Mouse (Mus musculus) embryo, embryonic 9.5 days (tissue): Measurements from ENCODE around the gene Hist1h3h.
A peak's percentile ranks its signal among the peaks of the same experiment; 100 is the strongest.

ENCODE experiments used
- DNase-seq: peaks from one replicate; pipeline ENCODE4 v3.0.0-alpha.2; 2017; ENCODE audit errors: extremely low spot score

Hist1h3h gene

DNA sequence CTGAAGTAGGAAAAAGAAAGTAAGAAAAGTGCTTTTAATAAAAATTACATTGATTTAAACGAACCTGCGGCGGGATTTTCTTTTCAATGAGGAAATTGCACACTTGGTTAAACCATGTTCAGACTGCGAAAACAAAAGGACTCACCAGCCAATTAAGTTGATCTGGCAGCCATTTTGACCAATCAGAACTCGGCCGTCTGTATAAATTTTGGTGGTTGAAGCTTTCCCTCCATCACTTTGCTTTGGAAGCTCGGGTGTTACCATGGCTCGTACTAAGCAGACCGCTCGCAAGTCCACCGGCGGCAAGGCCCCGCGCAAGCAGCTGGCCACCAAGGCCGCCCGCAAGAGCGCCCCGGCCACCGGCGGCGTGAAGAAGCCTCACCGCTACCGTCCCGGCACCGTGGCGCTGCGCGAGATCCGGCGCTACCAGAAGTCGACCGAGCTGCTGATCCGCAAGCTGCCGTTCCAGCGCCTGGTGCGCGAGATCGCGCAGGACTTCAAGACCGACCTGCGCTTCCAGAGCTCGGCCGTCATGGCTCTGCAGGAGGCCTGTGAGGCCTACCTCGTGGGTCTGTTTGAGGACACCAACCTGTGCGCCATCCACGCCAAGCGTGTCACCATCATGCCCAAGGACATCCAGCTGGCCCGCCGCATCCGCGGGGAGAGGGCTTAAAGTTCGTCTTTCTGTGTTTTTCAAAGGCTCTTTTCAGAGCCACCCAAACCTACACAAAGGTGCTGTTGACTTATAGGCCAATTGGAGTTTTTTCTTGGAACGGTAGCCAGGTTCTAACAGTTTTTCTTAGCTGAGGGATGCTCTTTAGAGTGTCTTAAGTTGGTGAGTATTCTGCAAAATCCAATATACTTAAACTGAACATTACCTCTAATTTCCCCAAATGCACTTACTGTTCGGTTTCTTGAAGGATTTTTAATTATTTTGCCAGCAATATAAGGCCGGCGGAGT, at the start of gene Hist1h3h:
Gene Hist1h3h, plus strand, starts transcription at position 263 of the 961 bp plus-strand sequence.
- DNase-seq = peak; percentile 95

DNA sequence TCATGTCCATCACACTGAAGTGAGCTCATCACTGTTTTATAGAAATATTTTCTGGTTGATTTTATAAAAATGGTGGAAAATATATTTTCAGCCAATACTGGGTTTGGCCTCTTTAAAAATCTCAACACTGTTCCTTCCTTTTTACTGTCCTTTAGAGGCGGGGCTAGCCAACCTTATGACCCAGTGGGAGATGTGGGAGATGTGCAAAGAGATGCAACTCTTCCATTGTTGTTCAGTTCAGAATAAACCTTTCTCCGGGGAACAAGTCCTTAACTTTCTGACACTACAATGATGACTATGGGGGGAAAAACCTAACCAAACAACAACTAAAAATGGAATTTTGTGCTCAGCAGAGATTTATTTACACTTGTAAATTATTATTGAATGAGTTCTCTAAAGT, 40.2 kb upstream of the Hist1h3h start, which contains the start of gene Olfr1360:
Gene Olfr1360, minus strand, starts transcription at position 101 of the 400 bp plus-strand sequence.
- no peak for DNase-seq

DNA sequence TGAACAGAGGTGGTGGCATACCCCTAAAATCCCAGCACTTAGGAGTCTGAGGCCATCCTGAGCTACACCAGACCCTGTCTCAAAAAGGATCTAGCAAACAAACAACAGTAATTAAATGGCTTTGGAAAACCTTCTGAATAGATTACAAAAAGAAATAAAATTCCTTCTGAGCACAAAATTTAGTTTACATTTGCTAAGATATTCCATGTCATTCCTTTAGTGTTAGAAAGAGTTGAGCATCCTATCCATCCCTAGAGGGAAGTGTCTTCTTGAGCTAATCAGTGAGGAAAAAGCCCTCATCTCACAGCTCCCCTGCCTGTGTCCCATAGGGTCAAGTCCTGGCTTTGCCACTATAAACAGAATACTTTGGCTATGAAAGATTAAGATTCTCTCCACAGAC, 19.6 kb upstream of the Hist1h3h start, which contains the start of gene Olfr1359:
Gene Olfr1359, plus strand, starts transcription at position 301 of the 400 bp plus-strand sequence.
- no peak for DNase-seq

DNA sequence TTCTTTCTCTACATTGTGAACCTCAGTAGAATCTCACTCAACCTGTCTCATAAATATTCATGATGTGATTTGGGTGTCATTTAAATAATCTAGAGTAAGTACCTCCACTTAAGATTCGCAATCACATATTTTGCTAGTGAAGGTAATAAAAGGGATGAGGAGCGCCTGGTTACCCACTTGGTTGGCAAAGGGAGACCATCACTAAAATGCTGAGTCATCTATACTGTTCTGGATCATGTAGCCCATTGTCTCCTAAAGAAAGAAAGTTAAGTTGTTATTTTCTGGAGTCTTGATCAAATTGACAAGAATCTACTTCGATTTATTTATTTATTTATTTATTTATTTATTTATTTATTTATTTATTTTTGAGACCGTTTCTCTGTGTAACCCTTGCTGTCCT, 10.8 kb upstream of the Hist1h3h start:
- DNase-seq = no peak

DNA sequence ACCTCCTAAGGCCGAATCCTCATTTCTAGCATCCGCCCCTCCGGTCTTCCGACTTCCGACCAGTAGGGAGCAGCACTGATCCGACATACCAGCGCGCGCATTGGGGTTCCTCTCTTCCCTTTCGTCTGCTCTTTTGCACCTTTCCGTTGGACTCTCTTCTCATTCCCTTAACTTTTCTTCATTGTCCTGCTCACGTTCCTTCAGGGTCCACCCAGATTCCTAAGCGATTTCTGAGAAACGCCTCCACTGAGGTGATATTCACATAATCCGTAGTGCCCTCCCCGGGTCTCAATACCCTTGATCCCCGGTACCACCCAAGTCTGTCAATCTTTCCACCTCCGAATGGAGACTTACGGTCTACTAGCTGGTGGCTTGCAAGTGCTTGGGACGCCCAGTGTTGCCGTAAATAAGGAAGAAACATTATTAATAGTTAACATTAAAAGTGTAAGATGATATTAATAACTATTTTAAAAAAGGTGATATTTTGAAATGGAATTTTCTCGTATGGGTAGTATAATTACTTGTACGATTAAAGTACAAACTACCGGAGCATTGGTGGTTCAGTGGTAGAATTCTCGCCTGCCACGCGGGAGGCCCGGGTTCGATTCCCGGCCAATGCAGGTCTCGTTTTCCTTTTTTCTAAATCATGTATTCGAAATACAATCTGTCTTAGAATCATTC, 7.3 kb upstream of the Hist1h3h start:
- DNase-seq = peak; percentile 91

DNA sequence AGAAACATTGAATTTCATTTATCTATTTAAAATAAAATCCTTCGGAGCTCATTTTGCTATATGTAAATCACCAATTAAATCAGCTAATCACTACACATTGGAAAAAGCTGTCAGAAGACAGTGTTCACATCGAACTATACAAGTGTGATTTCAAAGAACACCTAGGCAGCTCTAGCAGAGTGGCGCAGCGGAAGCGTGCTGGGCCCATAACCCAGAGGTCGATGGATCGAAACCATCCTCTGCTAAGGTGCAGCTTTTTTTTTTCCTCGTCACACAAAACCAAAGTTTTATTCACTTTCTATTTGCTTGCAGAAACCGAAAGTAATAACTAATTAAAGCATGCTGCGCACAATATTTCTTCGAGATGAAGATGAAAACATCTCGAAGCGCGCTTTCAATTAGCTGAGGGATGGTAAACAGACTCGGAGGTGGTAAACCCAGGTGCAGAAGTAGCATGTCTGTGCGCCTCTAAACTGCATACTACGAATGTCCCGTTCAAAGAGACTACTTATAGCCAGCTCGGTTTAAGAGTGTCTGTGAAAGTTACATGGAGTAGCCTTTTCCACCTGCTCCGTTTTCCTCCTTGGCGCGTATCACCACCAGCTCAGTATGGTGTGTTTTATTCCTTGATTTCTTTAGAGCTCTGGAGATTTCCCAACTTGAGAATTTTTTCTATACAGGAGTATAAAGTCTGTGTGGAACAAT, 6.5 kb upstream of the Hist1h3h start:
- DNase-seq = peak; percentile 83

DNA sequence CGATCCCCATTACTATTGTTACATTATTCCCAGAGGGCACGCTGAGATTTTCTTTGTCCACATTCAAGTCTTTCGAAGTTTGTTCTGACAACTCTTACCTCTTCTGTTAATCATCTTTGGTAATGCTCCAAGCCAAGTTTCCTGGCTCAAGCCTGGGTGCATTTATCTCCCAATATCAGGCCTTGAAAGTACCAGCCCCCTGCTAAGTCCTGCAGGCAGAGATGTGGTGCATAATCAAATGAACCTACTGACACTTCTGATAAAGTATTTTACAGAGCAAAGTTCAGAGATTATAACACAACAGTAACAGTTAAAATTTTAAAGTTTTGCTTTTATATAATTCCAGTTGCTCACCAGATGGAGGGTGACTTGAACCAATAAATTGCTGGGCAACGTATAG, 5.8 kb upstream of the Hist1h3h start:
- DNase-seq = no peak

DNA sequence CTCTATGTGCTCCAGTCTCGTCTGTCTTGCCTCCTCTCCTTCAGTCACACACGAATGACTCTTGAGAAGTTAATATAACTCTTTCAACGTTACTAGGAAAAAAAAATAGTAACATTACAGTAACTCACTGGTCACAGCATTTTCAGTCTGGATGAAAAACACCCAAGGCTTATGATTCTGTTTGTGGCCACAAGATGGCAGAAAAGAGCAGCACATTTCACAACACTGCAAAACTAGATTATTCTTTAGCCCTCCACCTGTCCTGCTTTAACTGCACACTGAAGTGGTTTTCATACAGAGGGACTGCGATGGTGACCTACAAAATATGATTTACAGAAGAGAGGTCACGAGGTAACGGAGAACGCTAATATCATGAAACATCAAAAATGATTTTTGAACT, 2.7 kb upstream of the Hist1h3h start:
- DNase-seq = no peak

DNA sequence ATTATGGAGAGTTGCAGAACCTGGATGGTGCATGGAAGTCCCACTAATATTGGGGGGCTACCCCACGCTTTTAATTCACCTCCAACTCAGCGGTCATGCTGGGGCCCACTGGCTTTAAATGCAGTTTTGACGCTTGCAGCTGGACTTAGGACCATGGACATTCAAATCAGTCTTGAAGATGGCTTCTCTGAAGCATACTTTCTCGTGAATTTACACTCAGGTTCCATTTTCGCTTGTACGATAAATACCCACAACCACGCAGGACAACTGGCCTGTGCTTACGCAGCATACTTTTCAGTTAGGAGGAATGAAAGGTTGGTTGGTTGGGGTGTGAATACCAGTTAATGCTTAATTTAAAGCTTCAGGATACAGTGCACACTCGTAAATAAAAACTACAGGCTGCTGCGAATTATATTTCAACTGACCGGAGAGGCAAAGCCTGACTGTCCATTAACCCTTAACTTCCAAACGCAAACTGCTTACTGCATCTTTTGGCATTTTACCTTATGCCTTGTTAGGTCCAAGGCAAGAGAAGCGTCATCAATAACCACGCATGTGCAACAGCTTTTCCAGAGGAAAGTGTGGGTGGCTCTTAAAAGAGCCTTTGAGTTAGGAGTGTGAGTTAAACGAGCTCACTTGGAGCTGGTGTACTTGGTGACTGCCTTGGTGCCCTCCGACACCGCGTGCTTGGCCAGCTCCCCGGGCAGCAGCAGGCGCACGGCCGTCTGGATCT, 2.2 kb upstream of the Hist1h3h start:
- peak; percentile 70 for DNase-seq

DNA sequence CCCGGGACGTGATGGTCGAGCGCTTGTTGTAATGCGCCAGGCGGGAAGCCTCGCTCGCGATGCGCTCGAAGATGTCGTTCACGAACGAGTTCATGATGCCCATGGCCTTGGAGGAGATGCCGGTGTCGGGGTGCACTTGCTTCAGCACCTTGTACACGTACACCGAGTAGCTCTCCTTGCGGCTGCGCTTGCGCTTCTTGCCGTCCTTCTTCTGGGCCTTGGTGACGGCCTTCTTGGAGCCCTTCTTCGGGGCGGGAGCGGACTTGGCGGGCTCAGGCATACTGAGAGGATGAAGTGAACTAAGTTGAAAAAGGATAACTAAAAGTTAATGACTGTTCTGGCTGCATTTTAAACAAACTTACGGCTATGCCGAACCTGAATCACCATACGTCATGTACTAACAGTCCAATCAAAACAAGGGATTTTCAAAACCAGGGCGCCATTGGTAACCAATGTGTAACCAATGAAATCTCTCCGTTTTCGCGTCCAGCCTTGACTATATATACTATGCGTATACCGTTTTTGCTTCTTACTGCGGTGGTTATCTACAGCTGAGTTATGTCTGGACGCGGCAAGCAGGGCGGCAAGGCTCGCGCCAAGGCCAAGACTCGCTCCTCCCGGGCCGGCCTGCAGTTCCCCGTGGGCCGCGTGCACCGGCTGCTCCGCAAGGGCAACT, 1.5 kb upstream of the Hist1h3h start, which contains the start of the genes Hist1h2bl and Hist1h2ai:
Gene Hist1h2bl, minus strand, starts transcription at position 280 of the 676 bp plus-strand sequence.
Gene Hist1h2ai, plus strand, starts transcription at position 559 of the 676 bp plus-strand sequence.
- DNase-seq = peak; percentile 95

DNA sequence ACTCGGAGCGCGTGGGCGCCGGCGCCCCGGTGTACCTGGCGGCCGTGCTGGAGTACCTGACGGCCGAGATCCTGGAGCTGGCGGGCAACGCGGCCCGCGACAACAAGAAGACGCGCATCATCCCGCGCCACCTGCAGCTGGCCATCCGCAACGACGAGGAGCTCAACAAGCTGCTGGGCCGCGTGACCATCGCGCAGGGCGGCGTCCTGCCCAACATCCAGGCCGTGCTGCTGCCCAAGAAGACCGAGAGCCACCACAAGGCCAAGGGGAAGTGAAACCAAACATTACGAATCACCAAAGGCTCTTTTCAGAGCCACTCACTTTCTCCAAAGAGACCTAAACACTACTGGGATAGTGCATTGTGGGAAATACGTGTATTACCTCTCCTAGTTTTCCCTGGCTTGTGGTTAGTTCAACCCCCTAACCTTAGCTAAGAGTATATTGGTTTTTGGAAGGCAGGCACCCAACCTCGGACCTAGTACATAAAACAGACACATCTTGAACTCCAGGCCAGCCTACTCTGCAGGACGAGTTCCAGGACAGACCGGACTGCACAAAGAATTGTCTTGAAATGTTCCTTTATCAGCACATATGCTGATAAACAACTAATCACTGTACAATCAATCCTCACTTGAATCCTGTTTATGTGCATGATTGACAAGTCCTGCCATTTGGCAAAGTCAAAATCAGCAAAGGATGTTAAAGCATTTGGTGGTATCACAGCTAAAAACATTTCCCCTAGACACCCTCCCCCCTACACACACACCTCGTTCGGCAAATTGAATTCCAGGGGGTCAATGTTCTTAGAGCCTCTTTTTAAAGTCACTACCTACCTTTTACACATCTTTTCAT, 693 bp upstream of the Hist1h3h start:
- peak; percentile 83 for DNase-seq

DNA sequence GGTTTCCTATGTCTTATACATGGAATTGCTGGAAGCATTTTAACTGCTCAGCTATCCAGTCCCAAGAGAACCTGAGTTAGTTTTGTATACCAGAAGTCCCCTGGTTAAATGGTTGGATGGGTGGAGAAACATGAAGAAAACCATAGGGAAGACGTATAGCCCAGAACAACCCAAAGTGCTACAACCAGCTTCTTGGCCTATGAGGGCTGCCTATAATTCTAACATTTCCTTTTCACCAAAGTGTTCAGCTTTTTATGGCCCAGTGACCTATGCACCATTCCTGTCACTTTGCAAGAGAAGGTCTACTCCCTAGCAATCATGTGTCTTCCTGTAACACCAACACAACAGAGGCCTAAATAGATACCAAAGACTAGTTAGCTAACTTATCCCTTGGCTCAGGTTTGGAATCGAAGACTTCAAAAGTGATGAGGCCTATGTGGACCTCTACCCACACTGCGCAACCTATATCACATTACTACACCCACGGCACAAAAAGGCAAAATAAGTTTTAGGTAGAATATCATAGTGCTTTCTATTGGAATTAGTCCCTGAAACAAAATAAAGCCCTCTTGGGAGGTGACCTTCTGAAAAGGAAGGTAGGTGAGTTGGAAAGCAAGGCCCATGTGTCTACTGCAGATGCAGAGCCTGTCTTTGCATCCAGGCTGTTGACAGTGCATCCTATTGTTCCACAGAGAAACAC, 1.1 kb downstream of the Hist1h3h start:
- peak; percentile 76 for DNase-seq

DNA sequence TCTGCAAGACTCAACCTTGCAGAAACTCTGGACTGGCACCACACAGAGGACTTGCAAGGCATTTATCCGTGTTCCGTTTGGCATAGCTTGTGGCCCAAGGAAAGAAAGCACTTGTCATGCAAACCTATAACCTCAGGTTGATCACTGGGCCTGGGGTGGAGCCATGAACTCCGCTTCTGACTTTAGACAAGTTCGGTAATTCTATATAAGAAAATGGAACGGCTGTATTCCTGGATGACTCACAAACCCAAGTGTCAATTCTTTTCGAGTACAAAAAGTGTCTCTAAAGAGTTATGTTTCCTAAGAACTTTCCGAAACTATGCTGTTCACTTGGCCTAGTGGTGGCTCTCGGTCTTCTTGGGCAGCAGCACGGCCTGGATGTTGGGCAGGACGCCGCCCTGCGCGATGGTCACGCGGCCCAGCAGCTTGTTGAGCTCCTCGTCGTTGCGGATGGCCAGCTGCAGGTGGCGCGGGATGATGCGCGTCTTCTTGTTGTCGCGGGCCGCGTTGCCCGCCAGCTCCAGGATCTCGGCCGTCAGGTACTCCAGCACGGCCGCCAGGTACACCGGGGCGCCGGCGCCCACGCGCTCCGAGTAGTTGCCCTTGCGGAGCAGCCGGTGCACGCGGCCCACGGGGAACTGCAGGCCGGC, 3.8 kb downstream of the Hist1h3h start:
- peak; percentile 59 for DNase-seq

DNA sequence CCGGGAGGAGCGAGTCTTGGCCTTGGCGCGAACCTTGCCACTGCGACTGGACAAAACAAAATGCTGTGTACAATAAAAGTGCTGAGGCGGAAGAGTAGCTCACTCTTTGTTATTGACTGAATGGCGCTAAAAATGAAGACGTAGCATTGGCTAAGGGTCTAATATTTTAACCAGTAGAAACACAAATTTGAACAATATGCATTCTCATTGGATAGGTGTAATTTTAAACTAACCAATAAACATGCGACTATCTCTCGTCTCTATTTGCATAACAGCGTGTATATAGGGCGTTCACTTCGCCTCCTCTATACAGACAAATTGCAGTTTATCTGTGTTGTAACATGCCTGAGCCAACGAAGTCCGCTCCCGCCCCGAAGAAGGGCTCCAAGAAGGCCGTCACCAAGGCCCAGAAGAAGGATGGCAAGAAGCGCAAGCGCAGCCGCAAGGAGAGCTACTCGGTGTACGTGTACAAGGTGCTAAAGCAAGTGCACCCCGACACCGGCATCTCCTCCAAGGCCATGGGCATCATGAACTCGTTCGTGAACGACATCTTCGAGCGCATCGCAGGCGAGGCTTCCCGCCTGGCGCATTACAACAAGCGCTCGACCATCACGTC, 4.4 kb downstream of the Hist1h3h start, which contains the start of gene Hist1h2bm:
Gene Hist1h2bm, plus strand, starts transcription at position 288 of the 616 bp plus-strand sequence.
- peak; percentile 92 for DNase-seq

DNA sequence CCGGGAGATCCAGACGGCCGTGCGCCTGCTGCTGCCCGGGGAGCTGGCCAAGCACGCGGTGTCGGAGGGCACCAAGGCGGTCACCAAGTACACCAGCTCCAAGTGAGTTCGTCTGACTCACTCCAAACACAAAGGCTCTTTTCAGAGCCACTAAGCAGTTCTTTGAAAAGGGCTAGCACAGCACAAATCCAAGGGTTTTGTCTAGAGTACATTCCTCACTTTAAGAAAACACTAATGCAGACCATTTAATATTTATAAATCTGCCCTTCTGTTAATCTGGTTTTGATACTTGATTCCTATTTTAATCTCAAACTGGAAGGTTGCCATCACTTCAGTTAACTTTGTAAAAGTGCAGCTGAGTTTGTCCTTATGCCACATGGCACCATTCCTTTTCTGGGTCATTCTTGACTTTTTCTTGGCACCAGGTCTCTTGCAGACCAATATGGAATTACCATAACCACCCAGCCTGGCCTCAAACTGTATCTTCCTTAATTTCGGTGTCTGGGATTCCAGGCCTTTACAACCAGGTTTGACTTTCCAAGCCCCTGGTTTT, 5.0 kb downstream of the Hist1h3h start:
- peak; percentile 75 for DNase-seq

DNA sequence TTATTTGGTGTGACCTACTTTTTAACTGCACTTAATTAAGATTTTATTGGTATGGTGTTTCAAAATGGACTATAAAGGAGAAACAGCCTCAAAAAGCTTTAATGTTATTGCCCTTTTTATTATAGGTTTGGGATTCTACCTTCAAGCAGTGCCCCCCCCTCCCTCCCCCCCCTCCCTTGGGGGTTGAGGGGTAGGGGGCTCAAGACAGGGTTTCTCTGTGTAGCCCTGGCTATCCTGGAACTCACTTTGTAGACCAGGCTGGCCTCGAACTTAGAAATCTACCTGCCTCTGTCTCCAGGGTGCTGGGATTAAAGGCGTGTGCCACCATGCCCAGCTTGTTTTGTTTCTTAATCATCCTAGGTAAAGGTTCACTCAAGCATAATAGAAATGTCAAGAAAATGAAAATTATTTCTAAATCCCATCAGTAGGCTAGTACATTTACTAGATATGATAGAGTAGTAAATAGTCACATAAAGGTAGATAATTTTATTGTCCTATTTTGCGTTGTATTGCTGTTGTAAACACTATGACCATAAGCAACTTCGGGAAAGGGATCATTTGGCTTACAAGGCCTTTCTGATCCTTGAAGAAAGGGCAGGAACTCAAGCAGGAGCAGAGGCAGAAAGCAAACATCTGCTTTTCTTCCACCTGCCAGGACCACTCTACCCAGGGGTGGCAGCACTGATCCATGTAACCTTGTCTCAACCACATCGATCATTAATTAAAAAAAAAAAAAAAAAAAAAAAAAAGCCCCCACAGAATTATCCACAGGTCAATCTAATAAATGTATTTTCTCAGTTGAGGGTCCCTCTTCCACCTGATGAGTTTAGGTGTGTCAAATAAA, 5.8 kb downstream of the Hist1h3h start:
- DNase-seq = peak; percentile 70
